Mouse (Mus musculus) hematopoietic stem cell, adult 5-6 weeks (primary cell): ENCODE results near the gene Shisa4. TPM values are rescaled to one million over a fixed set of nuclear protein-coding genes. Genes with fewer than 3 reads are reported as not detected.
A peak's percentile ranks its signal among the peaks of the same experiment; 100 is the strongest.

ENCODE experiments used
- ATAC-seq, 2 experiments: fragments of 125-278 bp in 1 of 2; replicated peaks in 1 of 2; 2 replicates each; pipeline ENCODE4 v1.8.0; 2016 to 2017; ENCODE audit warnings: inconsistent platforms in 2 of 2, mild to moderate bottlenecking in 2 of 2, moderate number of reproducible peaks in 2 of 2, low read depth in 1 of 2, moderate TSS enrichment in 1 of 2; ENCODE audit not compliant: low FRiP score in 2 of 2, poor library complexity in 2 of 2, severe bottlenecking in 2 of 2, insufficient read depth in 1 of 2, low TSS enrichment in 1 of 2
- total RNA-seq: library from RNA; stranded (forward); fragments of 172-1452, 232-1000 nt; gene quantifications from 2 replicates; pipeline ENCODE4 v1.2.3, GENCODE M21; 2017

The Shisa4 gene
- total RNA-seq, 1 experiment from 2014 or later: not detected

GRCm38 (mm10) chr1:135369415-135369814 is 5.6 kb downstream of the Shisa4 start:
- ATAC-seq: no peak

- peak in 1 of 2 experiments; percentile 38; a peak in 1 of 4 replicates for ATAC-seq
Measured at GRCm38 (mm10) chr1:135368982-135369381, 6.1 kb downstream of the Shisa4 start.

- peak; percentile 72 to 76 for ATAC-seq
Measured at GRCm38 (mm10) chr1:135368245-135368644, 6.8 kb downstream of the Shisa4 start.

GRCm38 (mm10) chr1:135367595-135367994 is 7.4 kb downstream of the Shisa4 start:
- ATAC-seq: no peak

- no peak for ATAC-seq
Measured at GRCm38 (mm10) chr1:135367005-135367404, 8.0 kb downstream of the Shisa4 start.

GRCm38 (mm10) chr1:135366380-135366779 is 8.7 kb downstream of the Shisa4 start:
- ATAC-seq: no peak

- ATAC-seq: no peak
Measured at GRCm38 (mm10) chr1:135363446-135363845, 11.6 kb downstream of the Shisa4 start.

- no peak for ATAC-seq
Measured at GRCm38 (mm10) chr1:135362115-135362514, 12.9 kb downstream of the Shisa4 start.

- no peak for ATAC-seq
Measured at GRCm38 (mm10) chr1:135361491-135361890, 13.5 kb downstream of the Shisa4 start.

GRCm38 (mm10) chr1:135359071-135359470 is 16.0 kb downstream of the Shisa4 start:
- no peak for ATAC-seq

- no peak for ATAC-seq
Measured at GRCm38 (mm10) chr1:135351953-135352352, 23.1 kb downstream of the Shisa4 start.

- no peak for ATAC-seq
Measured at GRCm38 (mm10) chr1:135347498-135348169, 27.4 kb downstream of the Shisa4 start.

- ATAC-seq: no peak
Measured at GRCm38 (mm10) chr1:135346891-135347290, 28.1 kb downstream of the Shisa4 start.

- ATAC-seq: no peak
Measured at GRCm38 (mm10) chr1:135344026-135344425, 31.0 kb downstream of the Shisa4 start.

GRCm38 (mm10) chr1:135341947-135342346 is 33.1 kb downstream of the Shisa4 start:
- ATAC-seq: no peak

GRCm38 (mm10) chr1:135330578-135330977 is 44.5 kb downstream of the Shisa4 start:
- no peak for ATAC-seq

- ATAC-seq: no peak
Measured at GRCm38 (mm10) chr1:135328368-135328767, 46.7 kb downstream of the Shisa4 start.

GRCm38 (mm10) chr1:135325934-135326333 is 49.1 kb downstream of the Shisa4 start:
- ATAC-seq: no peak

- ATAC-seq: no peak
Measured at GRCm38 (mm10) chr1:135324571-135324970, 50.5 kb downstream of the Shisa4 start, which contains the start of gene Lmod1. TSS of gene Lmod1 (plus strand) at chr1:135324807.
